Mouse (Mus musculus) ovary, postnatal 10 days (tissue): ENCODE results near the gene 4930402K13Rik.
"Not testable (repeated sequence)": the region's sequence is repeated elsewhere in the genome, so short reads cannot be mapped to it uniquely, and the experiment has no call there.

Experiments
- DNase-seq: peaks from one replicate; pipeline ENCODE4 v3.0.0; 2022; ENCODE audit warnings: low spot score

4930402K13Rik gene

GRCm38 (mm10) chrX:9104262-9104661 lies at the start of gene 4930402K13Rik:
4930402K13Rik (plus strand) TSS chrX:9104562.
- no peak for DNase-seq

- peak; percentile 49 for DNase-seq
Observed at GRCm38 (mm10) chrX:9060952-9061351, 43.4 kb upstream of the 4930402K13Rik start.

- no peak for DNase-seq
Observed at GRCm38 (mm10) chrX:9062101-9062500, 42.3 kb upstream of the 4930402K13Rik start.

GRCm38 (mm10) chrX:9062715-9063114 lies 41.6 kb upstream of the 4930402K13Rik start, which contains the start of gene Fthl17f:
Fthl17f (plus strand) TSS chrX:9063015.
- not testable (repeated sequence) for DNase-seq

- DNase-seq: not testable (repeated sequence)
Observed at GRCm38 (mm10) chrX:9077699-9078098, 26.7 kb upstream of the 4930402K13Rik start.

GRCm38 (mm10) chrX:9095066-9095465 lies 9.3 kb upstream of the 4930402K13Rik start:
- not testable (repeated sequence) for DNase-seq

GRCm38 (mm10) chrX:9110381-9110780 lies 6.0 kb downstream of the 4930402K13Rik start:
- DNase-seq: no peak

- no peak for DNase-seq
Observed at GRCm38 (mm10) chrX:9124928-9125327, 20.6 kb downstream of the 4930402K13Rik start.

- DNase-seq: no peak
Observed at GRCm38 (mm10) chrX:9128317-9128831, 24.0 kb downstream of the 4930402K13Rik start.

- DNase-seq: no peak
Observed at GRCm38 (mm10) chrX:9139290-9139948, 35.1 kb downstream of the 4930402K13Rik start.

GRCm38 (mm10) chrX:9142669-9143068 lies 38.3 kb downstream of the 4930402K13Rik start:
- DNase-seq: no peak
